12 mouse cellular contexts compared by ENCODE assay signal in genomic region chr5:139659307-139659706, GRCm38 (mm10).
DNase-seq lines count a peak whose midpoint lies in the region; ATAC-seq and TF ChIP-seq lines count a peak whose summit lies in the region.
"Had no signal": no experiment of that assay in that cellular context is flagged by ENCODE, and none has a peak within 500 bp of the region (broad histone marks: within the 10 kb centered on the region; RNA-seq: fewer than 3 reads in every experiment).

No protein-coding gene starts in this region.

- H3K36me3 ChIP-seq in embryonic facial prominence, embryonic 10.5 days (replicated peaks): no peaks in the 10 kb centered on the region
- H3K36me3 ChIP-seq in hindbrain, embryonic 16.5 days (ENCODE audit: control insufficient read depth, insufficient read depth, low read length): no peaks in the 10 kb centered on the region
- no peaks in the 10 kb centered on the region for H3K36me3 ChIP-seq in midbrain, embryonic 15.5 days (replicated peaks)
- H3K36me3 ChIP-seq: liver, embryonic 15.5 days had no signal

- H3K27ac ChIP-seq in cerebellum, adult 2 months (ENCODE audit: insufficient read depth, low read length): no peak overlapping the region
- peak overlapping the region; percentile 52; the same call in 1 of the 2 replicates for H3K27ac ChIP-seq in embryonic facial prominence, embryonic 10.5 days (replicated peaks)
- H3K27ac ChIP-seq in hindbrain, embryonic 16.5 days (ENCODE audit: low read depth, low read length): no peak overlapping the region
- H3K27ac ChIP-seq in midbrain, embryonic 15.5 days: no peak overlapping the region
- H3K27ac ChIP-seq: liver, embryonic 15.5 days had no signal

- no peak for TF ChIP-seq POLR2A in cerebellum, adult 2 months (IDR thresholded peaks at IDR 0.05; ENCODE audit: borderline replicate concordance, insufficient read depth, low read length)

- no peak overlapping the region for H3K9ac ChIP-seq in hindbrain, embryonic 16.5 days (ENCODE audit: low read depth, low read length)
- no peak overlapping the region for H3K9ac ChIP-seq in midbrain, embryonic 15.5 days
- H3K9ac ChIP-seq: liver, embryonic 15.5 days had no signal

- peak overlapping the region; percentile 39 for H3K4me2 ChIP-seq in hindbrain, embryonic 16.5 days (ENCODE audit: low read length)
- peak overlapping the region; percentile 46 for H3K4me2 ChIP-seq in midbrain, embryonic 15.5 days
- H3K4me2 ChIP-seq: liver, embryonic 15.5 days had no signal

- H3K27me3 ChIP-seq in cerebellum, adult 2 months (ENCODE audit: control insufficient read depth, insufficient read depth, low read length): no peaks in the 10 kb centered on the region
- H3K27me3 ChIP-seq in embryonic facial prominence, embryonic 10.5 days (replicated peaks; ENCODE audit: low read depth, poor library complexity, severe bottlenecking): peaks cover 82% of the 10 kb centered on the region
- H3K27me3 ChIP-seq in hindbrain, embryonic 16.5 days (replicated peaks; ENCODE audit: control insufficient read depth, insufficient read depth, low read length): peaks cover 14% of the 10 kb centered on the region
- peaks cover 11% of the 10 kb centered on the region; the same call in 1 of the 2 replicates for H3K27me3 ChIP-seq in midbrain, embryonic 15.5 days (replicated peaks)

- peaks cover 11% of the 10 kb centered on the region for H3K4me1 ChIP-seq in cerebellum, adult 2 months (ENCODE audit: control insufficient read depth, insufficient read depth, low read length)
- peaks cover 20% of the 10 kb centered on the region for H3K4me1 ChIP-seq in embryonic facial prominence, embryonic 10.5 days
- H3K4me1 ChIP-seq in hindbrain, embryonic 16.5 days (ENCODE audit: control insufficient read depth, insufficient read depth, low read depth, low read length): peaks cover 4% of the 10 kb centered on the region; the same call in 1 of the 2 replicates
- H3K4me1 ChIP-seq in midbrain, embryonic 15.5 days: peaks cover 11% of the 10 kb centered on the region
- H3K4me1 ChIP-seq: liver, embryonic 15.5 days had no signal

- DNase-seq in cerebellum, adult 2 months: no peak
- no peak for DNase-seq in cerebellum, adult 9-10 months
- peak; percentile 60 for DNase-seq in embryonic facial prominence, embryonic 10.5 days (ENCODE audit: low spot score)
- no peak for DNase-seq in heart, adult 18-20 months
- DNase-seq in yolk sac, embryonic 10.5 days (ENCODE audit: low spot score): no peak
- DNase-seq: cerebellum, adult 11 months; gastrocnemius, postnatal 14 days; kidney, postnatal 25 days had no signal

- peak; percentile 50; the same call in 1 of the 2 replicates for ATAC-seq in hindbrain, embryonic 16.5 days
- ATAC-seq in midbrain, embryonic 15.5 days (replicated peaks): 0 out of 2 replicates have a peak, but pooled peaks have one; percentile 30
- ATAC-seq in erythroblast, adult 5-6 weeks (replicated peaks; ENCODE audit: low FRiP score, poor library complexity, severe bottlenecking): no peak

- no peak for TF ChIP-seq CTCF in cerebellum, adult 2 months (IDR thresholded peaks at IDR 0.05; ENCODE audit: borderline replicate concordance, insufficient read depth, low read depth, low read length)

- H3K9me3 ChIP-seq in embryonic facial prominence, embryonic 10.5 days: no peaks in the 10 kb centered on the region
- H3K9me3 ChIP-seq in hindbrain, embryonic 16.5 days (ENCODE audit: control insufficient read depth, low read length): no peaks in the 10 kb centered on the region
- H3K9me3 ChIP-seq in midbrain, embryonic 15.5 days: no peaks in the 10 kb centered on the region
- H3K9me3 ChIP-seq: liver, embryonic 15.5 days had no signal

- 14% methylated on average over 18 of the region's 18 CpGs for WGBS in cerebellum, adult 2 months
- 2% methylated on average over 18 of the region's 18 CpGs for WGBS in embryonic facial prominence, embryonic 10.5 days
- WGBS in hindbrain, embryonic 16.5 days: 2% methylated on average over 18 of the region's 18 CpGs
- 3% methylated on average over 18 of the region's 18 CpGs for WGBS in midbrain, embryonic 15.5 days

- H3K4me3 ChIP-seq in cerebellum, adult 2 months (replicated peaks; ENCODE audit: insufficient read depth, low read depth, low read length): peak overlapping the region; percentile 0
- peak overlapping the region; percentile 44 for H3K4me3 ChIP-seq in embryonic facial prominence, embryonic 10.5 days
- 0 out of 2 replicates have a peak overlapping the region, but pooled peaks have one; percentile 4 for H3K4me3 ChIP-seq in hindbrain, embryonic 16.5 days (ENCODE audit: low read length)
- H3K4me3 ChIP-seq in midbrain, embryonic 15.5 days: peak overlapping the region; percentile 7; the same call in 1 of the 2 replicates
- H3K4me3 ChIP-seq: liver, embryonic 15.5 days had no signal
